Mouse (Mus musculus): ENCODE measurements around the gene Sgip1. TPM values are rescaled to one million over a fixed set of nuclear protein-coding genes. Genes with fewer than 3 reads are reported as not detected.

Gene Sgip1
- polyA plus RNA-seq, 1 experiment: 0.63 TPM

DNA sequence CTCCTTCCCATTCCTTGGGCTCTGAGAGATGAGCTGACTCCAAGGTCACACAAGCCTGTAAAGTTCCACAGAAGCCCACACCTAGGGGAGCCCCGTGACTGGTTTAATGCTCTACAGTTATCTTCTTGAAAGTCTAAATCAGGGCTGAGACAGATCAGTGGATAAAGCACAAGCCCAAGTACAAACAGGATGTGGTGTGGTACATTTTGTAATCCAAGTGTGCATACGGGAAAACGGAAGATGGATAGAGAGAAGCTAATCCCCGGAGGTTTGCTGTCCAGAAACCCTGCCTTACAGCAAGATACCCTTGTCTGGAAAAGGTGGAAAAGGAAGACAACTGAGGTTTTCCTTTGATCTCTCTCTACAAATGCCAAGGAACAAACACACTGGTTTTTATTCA lies 44.1 kb downstream of the Sgip1 start:
- Histone ChIP-seq H3K27me3 (ENCODE audit: control insufficient read depth, insufficient read depth, low read length) (no peaks in the 10 kb centered on the region), H3K4me3 (ENCODE audit: control insufficient read depth, insufficient read depth, low read length) (no peak overlapping the region), H3K36me3 (ENCODE audit: control insufficient read depth, insufficient read depth, low read length) (no peaks in the 10 kb centered on the region), H3K27ac (ENCODE audit: control insufficient read depth, insufficient read depth, low read length) (no peak overlapping the region), H3K4me1 (replicated peaks; ENCODE audit: control insufficient read depth, insufficient read depth, low read length) (no peaks in the 10 kb centered on the region)
- 61% methylated on average over 4 of the region's 4 CpGs for WGBS
- TF ChIP-seq POLR2A (IDR thresholded peaks at IDR 0.05; ENCODE audit: control insufficient read depth, extremely low read depth, insufficient read depth, low read length, poor library complexity): no peak
- no peak for TF ChIP-seq CTCF (IDR thresholded peaks at IDR 0.05; ENCODE audit: borderline replicate concordance, control insufficient read depth, extremely low read depth, insufficient read depth, low read length, poor library complexity)
- no peak for DNase-seq

DNA sequence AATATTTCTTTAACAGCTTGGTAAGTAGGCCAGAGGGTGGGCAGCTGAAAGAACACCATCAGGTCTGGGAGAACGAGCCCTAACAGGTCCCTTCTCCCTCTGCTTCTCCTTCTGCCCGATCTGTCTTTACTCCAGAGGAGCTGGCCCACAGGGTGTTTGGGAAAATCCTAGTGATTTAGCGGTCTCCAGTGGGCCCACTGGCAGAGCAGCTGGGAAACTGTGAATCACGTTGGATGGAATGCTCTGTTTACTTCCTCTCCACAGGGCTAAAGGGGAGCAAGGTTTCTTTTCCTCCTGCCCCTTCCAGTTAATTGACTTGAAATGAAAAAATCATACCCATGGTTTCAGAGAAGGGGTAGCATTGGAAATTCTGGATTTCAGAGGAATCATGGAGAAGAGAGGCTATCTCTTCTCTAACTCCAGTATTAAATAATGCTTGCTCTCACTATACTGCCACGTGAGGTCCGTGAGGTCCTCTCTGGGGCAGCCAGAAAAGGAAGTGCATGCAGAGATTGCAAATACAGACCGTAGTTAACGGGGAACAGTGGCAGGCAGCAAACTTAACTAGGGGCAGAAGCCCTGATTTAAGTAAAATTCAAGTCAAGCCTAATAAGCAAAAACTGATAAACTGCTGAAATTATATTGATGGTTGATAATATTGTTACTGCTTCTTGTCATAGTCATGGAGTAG lies 51.1 kb downstream of the Sgip1 start:
- 63% methylated on average over 8 of the region's 8 CpGs for WGBS
- H3K27ac ChIP-seq (ENCODE audit: control insufficient read depth, insufficient read depth, low read length): no peak overlapping the region

DNA sequence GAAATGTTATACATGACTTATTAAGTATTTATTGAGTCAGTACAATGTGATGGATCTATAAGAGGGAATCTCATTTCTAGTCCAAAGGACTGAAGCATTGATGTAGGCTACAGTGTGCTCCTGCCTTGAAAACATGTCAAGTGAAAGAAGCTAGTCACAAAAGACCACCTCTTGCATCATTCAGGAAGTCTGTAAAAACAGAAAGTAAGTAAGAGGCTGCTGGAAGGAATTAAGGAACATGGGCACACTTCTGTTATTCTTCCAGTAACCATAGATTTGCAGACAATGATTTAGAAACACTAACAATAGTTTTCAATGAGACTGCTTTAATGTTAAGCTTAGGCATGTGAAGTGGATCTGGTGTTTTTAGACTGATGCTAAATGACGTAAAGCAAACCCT lies 60.4 kb downstream of the Sgip1 start:
- Histone ChIP-seq H3K36me3 (ENCODE audit: control insufficient read depth, insufficient read depth, low read length) (no peaks in the 10 kb centered on the region), H3K4me1 (replicated peaks; ENCODE audit: control insufficient read depth, insufficient read depth, low read length) (no peaks in the 10 kb centered on the region), H3K27ac (ENCODE audit: control insufficient read depth, insufficient read depth, low read length) (no peak overlapping the region), H3K27me3 (ENCODE audit: control insufficient read depth, insufficient read depth, low read length) (no peaks in the 10 kb centered on the region), H3K4me3 (ENCODE audit: control insufficient read depth, insufficient read depth, low read length) (no peak overlapping the region)
- no peak for TF ChIP-seq POLR2A (IDR thresholded peaks at IDR 0.05; ENCODE audit: control insufficient read depth, extremely low read depth, insufficient read depth, low read length, poor library complexity)
- TF ChIP-seq CTCF (IDR thresholded peaks at IDR 0.05; ENCODE audit: borderline replicate concordance, control insufficient read depth, extremely low read depth, insufficient read depth, low read length, poor library complexity): no peak
- DNase-seq: no peak
- WGBS: 90% methylated on average over 1 of the region's 1 CpGs

More for the DNA sequence above, 51.1 kb downstream of the Sgip1 start:
- TF ChIP-seq CTCF (IDR thresholded peaks at IDR 0.05; ENCODE audit: borderline replicate concordance, control insufficient read depth, extremely low read depth, insufficient read depth, low read length, poor library complexity) (no peak), POLR2A (IDR thresholded peaks at IDR 0.05; ENCODE audit: control insufficient read depth, extremely low read depth, insufficient read depth, low read length, poor library complexity) (no peak)
- DNase-seq: no peak
- H3K27me3 ChIP-seq (ENCODE audit: control insufficient read depth, insufficient read depth, low read length): no peaks in the 10 kb centered on the region
- no peak overlapping the region for H3K4me3 ChIP-seq (ENCODE audit: control insufficient read depth, insufficient read depth, low read length)
- H3K4me1 ChIP-seq (replicated peaks; ENCODE audit: control insufficient read depth, insufficient read depth, low read length): no peaks in the 10 kb centered on the region
- no peaks in the 10 kb centered on the region for H3K36me3 ChIP-seq (ENCODE audit: control insufficient read depth, insufficient read depth, low read length)

- H3K4me1 ChIP-seq (replicated peaks; ENCODE audit: control insufficient read depth, insufficient read depth, low read length): no peaks in the 10 kb centered on the region
- 95% methylated on average over 4 of the region's 4 CpGs for WGBS
- TF ChIP-seq POLR2A (IDR thresholded peaks at IDR 0.05; ENCODE audit: control insufficient read depth, extremely low read depth, insufficient read depth, low read length, poor library complexity) (no peak), CTCF (IDR thresholded peaks at IDR 0.05; ENCODE audit: borderline replicate concordance, control insufficient read depth, extremely low read depth, insufficient read depth, low read length, poor library complexity) (no peak)
- no peak for DNase-seq
- no peak overlapping the region for H3K4me3 ChIP-seq (ENCODE audit: control insufficient read depth, insufficient read depth, low read length)
- no peaks in the 10 kb centered on the region for H3K27me3 ChIP-seq (ENCODE audit: control insufficient read depth, insufficient read depth, low read length)
- H3K27ac ChIP-seq (ENCODE audit: control insufficient read depth, insufficient read depth, low read length): no peak overlapping the region
- H3K36me3 ChIP-seq (ENCODE audit: control insufficient read depth, insufficient read depth, low read length): no peaks in the 10 kb centered on the region
Observed at GRCm38 (mm10) chr4:102801936-102802335, 60.8 kb downstream of the Sgip1 start.

DNA sequence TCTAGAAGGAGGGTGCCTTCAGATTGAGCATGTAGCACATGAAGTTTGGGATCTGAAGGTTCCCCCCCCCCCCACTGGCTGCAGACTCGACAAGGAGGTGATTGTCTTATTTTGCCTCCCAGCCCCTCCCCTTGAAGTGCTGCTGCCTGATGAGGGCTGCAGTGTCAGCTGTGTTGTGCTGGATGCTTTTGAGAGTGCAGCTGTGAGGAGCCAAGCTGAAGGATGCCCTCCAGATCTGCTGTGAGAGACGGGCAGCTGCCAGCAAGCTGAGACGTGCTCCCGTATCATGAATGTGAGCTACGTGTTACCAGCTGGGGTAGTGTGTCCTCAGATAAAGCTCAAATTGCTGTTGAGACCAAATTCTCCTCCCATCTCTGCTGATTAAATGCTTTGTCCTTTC lies 63.5 kb downstream of the Sgip1 start:
- Histone ChIP-seq H3K27me3 (ENCODE audit: control insufficient read depth, insufficient read depth, low read length) (no peaks in the 10 kb centered on the region), H3K4me1 (replicated peaks; ENCODE audit: control insufficient read depth, insufficient read depth, low read length) (no peaks in the 10 kb centered on the region), H3K27ac (ENCODE audit: control insufficient read depth, insufficient read depth, low read length) (no peak overlapping the region), H3K4me3 (ENCODE audit: control insufficient read depth, insufficient read depth, low read length) (no peak overlapping the region), H3K36me3 (ENCODE audit: control insufficient read depth, insufficient read depth, low read length) (no peaks in the 10 kb centered on the region)
- WGBS: 82% methylated on average over 5 of the region's 5 CpGs
- no peak for TF ChIP-seq CTCF (IDR thresholded peaks at IDR 0.05; ENCODE audit: borderline replicate concordance, control insufficient read depth, extremely low read depth, insufficient read depth, low read length, poor library complexity)
- TF ChIP-seq POLR2A (IDR thresholded peaks at IDR 0.05; ENCODE audit: control insufficient read depth, extremely low read depth, insufficient read depth, low read length, poor library complexity): no peak
- no peak for DNase-seq

DNA sequence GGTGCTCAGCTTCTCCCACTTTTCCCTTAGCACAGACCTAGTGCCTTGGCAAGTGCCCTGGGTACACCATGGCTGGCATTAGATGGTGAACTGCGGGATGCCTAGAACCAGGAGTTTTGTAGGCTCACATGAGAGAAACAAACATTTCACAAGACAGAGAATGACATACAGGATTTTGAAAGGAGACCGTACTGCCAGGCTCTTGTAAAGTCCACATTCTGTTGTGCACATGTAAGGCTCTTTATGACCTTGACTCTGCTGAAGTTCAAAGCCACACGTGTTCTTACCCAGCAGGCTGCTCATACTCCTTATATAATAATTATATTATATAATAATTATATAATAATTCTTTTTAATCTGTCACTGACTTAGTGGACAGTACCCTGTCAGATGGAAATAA lies 65.9 kb downstream of the Sgip1 start:
- DNase-seq: no peak
- H3K4me1 ChIP-seq (replicated peaks; ENCODE audit: control insufficient read depth, insufficient read depth, low read length): no peaks in the 10 kb centered on the region
- H3K4me3 ChIP-seq (ENCODE audit: control insufficient read depth, insufficient read depth, low read length): no peak overlapping the region
- H3K27me3 ChIP-seq (ENCODE audit: control insufficient read depth, insufficient read depth, low read length): no peaks in the 10 kb centered on the region
- no peaks in the 10 kb centered on the region for H3K36me3 ChIP-seq (ENCODE audit: control insufficient read depth, insufficient read depth, low read length)
- WGBS: 95% methylated on average over 3 of the region's 3 CpGs
- no peak overlapping the region for H3K27ac ChIP-seq (ENCODE audit: control insufficient read depth, insufficient read depth, low read length)
- no peak for TF ChIP-seq CTCF (IDR thresholded peaks at IDR 0.05; ENCODE audit: borderline replicate concordance, control insufficient read depth, extremely low read depth, insufficient read depth, low read length, poor library complexity)
- TF ChIP-seq POLR2A (IDR thresholded peaks at IDR 0.05; ENCODE audit: control insufficient read depth, extremely low read depth, insufficient read depth, low read length, poor library complexity): no peak

DNA sequence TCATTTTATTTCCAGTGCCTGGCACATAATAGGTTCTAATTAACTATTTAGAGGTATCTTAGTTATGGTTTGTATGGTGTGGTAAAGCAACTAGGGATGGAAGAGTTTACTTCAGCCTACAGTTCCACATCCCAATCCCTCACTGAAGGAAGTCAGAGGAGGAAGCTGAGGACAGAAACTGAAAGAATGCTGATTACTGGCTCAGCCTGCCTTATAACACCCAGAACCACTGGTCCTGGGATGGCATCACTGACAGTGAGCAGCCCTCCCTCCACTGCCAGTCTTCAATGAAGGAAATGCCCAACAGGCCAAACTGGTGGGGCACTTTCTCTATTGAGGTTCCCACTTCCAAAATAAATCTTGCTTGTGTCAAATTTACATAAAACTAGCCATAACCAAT lies 67.2 kb downstream of the Sgip1 start:
- Histone ChIP-seq H3K4me3 (ENCODE audit: control insufficient read depth, insufficient read depth, low read length) (no peak overlapping the region), H3K27ac (ENCODE audit: control insufficient read depth, insufficient read depth, low read length) (no peak overlapping the region), H3K36me3 (ENCODE audit: control insufficient read depth, insufficient read depth, low read length) (no peaks in the 10 kb centered on the region), H3K4me1 (replicated peaks; ENCODE audit: control insufficient read depth, insufficient read depth, low read length) (no peaks in the 10 kb centered on the region), H3K27me3 (ENCODE audit: control insufficient read depth, insufficient read depth, low read length) (no peaks in the 10 kb centered on the region)
- DNase-seq: no peak
- TF ChIP-seq CTCF (IDR thresholded peaks at IDR 0.05; ENCODE audit: borderline replicate concordance, control insufficient read depth, extremely low read depth, insufficient read depth, low read length, poor library complexity) (no peak), POLR2A (IDR thresholded peaks at IDR 0.05; ENCODE audit: control insufficient read depth, extremely low read depth, insufficient read depth, low read length, poor library complexity) (no peak)
